ENCODE assay signal across 11 mouse cellular contexts in genomic region chr10:39389451-39389891, GRCm38 (mm10). TPM values are rescaled to one million over a fixed set of nuclear protein-coding genes. Genes with fewer than 3 reads are reported as not detected.
A peak's percentile ranks its signal among the peaks of the same experiment; 100 is the strongest.
DNase-seq lines count a peak whose midpoint lies in the region; ATAC-seq and TF ChIP-seq lines count a peak whose summit lies in the region.
"Had no signal": no experiment of that assay in that cellular context is flagged by ENCODE, and none has a peak within 500 bp of the region (broad histone marks: within the 10 kb centered on the region; RNA-seq: fewer than 3 reads in every experiment).

No protein-coding gene starts in this region.

- no peak overlapping the region for H3K27ac ChIP-seq in midbrain, embryonic 11.5 days (ENCODE audit: low read depth, low read length)
- H3K27ac ChIP-seq in midbrain, embryonic 10.5 days (replicated peaks) = no peak overlapping the region
- H3K27ac ChIP-seq in heart, embryonic 16.5 days (ENCODE audit: low read length) = peak overlapping the region; percentile 65
- 0 out of 2 replicates have a peak overlapping the region, but pooled peaks have one; percentile 10 for H3K27ac ChIP-seq in olfactory bulb, adult 2 months (ENCODE audit: insufficient read depth, low read depth, low read length)
- no peak overlapping the region for H3K27ac ChIP-seq in kidney, adult 2 months (ENCODE audit: insufficient read depth, low read depth, low read length)
- H3K27ac ChIP-seq: liver, embryonic 12.5 days; stomach, postnatal 0 days had no signal

- no peak overlapping the region for H3K4me2 ChIP-seq in midbrain, embryonic 11.5 days
- peak overlapping the region; percentile 8; the same call in 1 of the 2 replicates for H3K4me2 ChIP-seq in heart, embryonic 16.5 days (ENCODE audit: low read depth, low read length)
- H3K4me2 ChIP-seq: liver, embryonic 12.5 days had no signal

- peaks cover 6% of the 10 kb centered on the region; the same call in 1 of the 2 replicates for H3K4me1 ChIP-seq in midbrain, embryonic 11.5 days (ENCODE audit: control insufficient read depth, insufficient read depth, low read length)
- peaks cover 44% of the 10 kb centered on the region for H3K4me1 ChIP-seq in midbrain, embryonic 10.5 days
- H3K4me1 ChIP-seq in heart, embryonic 16.5 days (ENCODE audit: control insufficient read depth, insufficient read depth, low read length) = peaks cover 39% of the 10 kb centered on the region
- H3K4me1 ChIP-seq in olfactory bulb, adult 2 months (ENCODE audit: control insufficient read depth, insufficient read depth, low read length) = peaks cover 25% of the 10 kb centered on the region
- no peaks in the 10 kb centered on the region for H3K4me1 ChIP-seq in kidney, adult 2 months (ENCODE audit: control insufficient read depth, insufficient read depth, low read length)

- H3K9me3 ChIP-seq in midbrain, embryonic 11.5 days (ENCODE audit: control insufficient read depth, low read length) = no peaks in the 10 kb centered on the region
- no peaks in the 10 kb centered on the region for H3K9me3 ChIP-seq in midbrain, embryonic 10.5 days (replicated peaks)
- peaks cover 6% of the 10 kb centered on the region; the same call in 1 of the 2 replicates for H3K9me3 ChIP-seq in heart, embryonic 16.5 days (replicated peaks; ENCODE audit: control insufficient read depth, low read length)

- peak; percentile 41 to 57 for DNase-seq in frontal cortex, postnatal 10 days (ENCODE audit: low spot score in 2 of 2)
- DNase-seq in frontal cortex, adult 2 months (ENCODE audit: extremely low spot score in 1 of 2, low spot score in 1 of 2) = no peak
- no peak for DNase-seq in midbrain, embryonic 11.5 days (ENCODE audit: low spot score, missing footprints)
- DNase-seq in midbrain, embryonic 10.5 days (ENCODE audit: low spot score) = no peak
- DNase-seq in kidney, adult 2 months = no peak

- H3K27me3 ChIP-seq in midbrain, embryonic 11.5 days (ENCODE audit: control insufficient read depth, insufficient read depth, low read length) = no peaks in the 10 kb centered on the region
- no peaks in the 10 kb centered on the region for H3K27me3 ChIP-seq in midbrain, embryonic 10.5 days (ENCODE audit: low read depth, poor library complexity, severe bottlenecking)
- H3K27me3 ChIP-seq in heart, embryonic 16.5 days (ENCODE audit: control insufficient read depth, insufficient read depth, low read length) = no peaks in the 10 kb centered on the region
- H3K27me3 ChIP-seq in kidney, adult 2 months (replicated peaks; ENCODE audit: control insufficient read depth, insufficient read depth, low read length) = no peaks in the 10 kb centered on the region
- H3K27me3 ChIP-seq: liver, embryonic 12.5 days had no signal

- H3K36me3 ChIP-seq in midbrain, embryonic 11.5 days (ENCODE audit: control insufficient read depth, insufficient read depth, low read length) = no peaks in the 10 kb centered on the region
- H3K36me3 ChIP-seq in midbrain, embryonic 10.5 days = peaks cover 18% of the 10 kb centered on the region
- H3K36me3 ChIP-seq in heart, embryonic 16.5 days (ENCODE audit: control insufficient read depth, insufficient read depth) = peaks cover 13% of the 10 kb centered on the region
- no peaks in the 10 kb centered on the region for H3K36me3 ChIP-seq in kidney, adult 2 months (ENCODE audit: control insufficient read depth, insufficient read depth, low read length)

- peak; percentile 61; the same call in 1 of the 2 replicates for ATAC-seq in midbrain, embryonic 11.5 days (ENCODE audit: low FRiP score)
- peak; percentile 34 for ATAC-seq in heart, embryonic 16.5 days (replicated peaks; ENCODE audit: extremely low read depth, insufficient read depth, low FRiP score)
- no peak for ATAC-seq in cerebellum, adult (ENCODE audit: insufficient number of reproducible peaks, low FRiP score, low TSS enrichment)
- ATAC-seq: liver, embryonic 12.5 days had no signal

- H3K9ac ChIP-seq in midbrain, embryonic 11.5 days (ENCODE audit: low read length) = no peak overlapping the region
- H3K9ac ChIP-seq in heart, embryonic 16.5 days (ENCODE audit: low read length) = no peak overlapping the region
- H3K9ac ChIP-seq: liver, embryonic 12.5 days had no signal

- TF ChIP-seq POLR2A in olfactory bulb, adult 2 months (IDR thresholded peaks at IDR 0.05; ENCODE audit: insufficient read depth, low read depth, low read length) = no peak
- no peak for TF ChIP-seq POLR2A in kidney, adult 2 months (IDR thresholded peaks at IDR 0.05; ENCODE audit: low read depth, low read length)

- WGBS in midbrain, embryonic 11.5 days = 70% methylated on average over 11 of the region's 11 CpGs
- WGBS in midbrain, embryonic 10.5 days = 78% methylated on average over 11 of the region's 11 CpGs
- 34% methylated on average over 11 of the region's 11 CpGs for WGBS in heart, embryonic 16.5 days
- 22% methylated on average over 11 of the region's 11 CpGs for WGBS in olfactory bulb, adult 2 months
- WGBS in kidney, adult 2 months = 61% methylated on average over 11 of the region's 11 CpGs

- no peak overlapping the region for H3K4me3 ChIP-seq in midbrain, embryonic 11.5 days (ENCODE audit: low read depth, low read length)
- no peak overlapping the region for H3K4me3 ChIP-seq in midbrain, embryonic 10.5 days
- H3K4me3 ChIP-seq in heart, embryonic 16.5 days (ENCODE audit: low read length) = no peak overlapping the region
- H3K4me3 ChIP-seq in olfactory bulb, adult 2 months (ENCODE audit: insufficient read depth, low read depth, low read length) = no peak overlapping the region
- no peak overlapping the region for H3K4me3 ChIP-seq in kidney, adult 2 months (ENCODE audit: insufficient read depth, low read depth, low read length)
- H3K4me3 ChIP-seq: liver, embryonic 12.5 days; myocyte had no signal

- no peak for TF ChIP-seq CTCF in olfactory bulb, adult 2 months (IDR thresholded peaks at IDR 0.05; ENCODE audit: insufficient read depth, low read depth, low read length)
- no peak for TF ChIP-seq CTCF in kidney, adult 2 months (conservative IDR thresholded peaks at IDR 0.05; ENCODE audit: insufficient read depth, insufficient read length, low read depth, low read length)

RNA-seq across cellular contexts. Expression of gene Fyn, which starts 20.8 kb away (rescaled TPM):
- polyA plus RNA-seq in frontal cortex, adult 2 months (2012; rRNA removed) = 127 and 145 TPM in 2 replicates
- polyA plus RNA-seq in midbrain, embryonic 11.5 days (2014; fragmentation: Nextera tagmentation; extraction: Ambion mirVana) = 43.7 and 44.3 TPM in 2 replicates
- 24.3 and 28.9 TPM in 2 replicates for polyA plus RNA-seq in midbrain, embryonic 10.5 days (2016; fragmentation: Nextera tagmentation; extraction: Ambion mirVana)
- polyA plus RNA-seq in heart, embryonic 16.5 days (2015; fragmentation: Nextera tagmentation; extraction: Ambion mirVana) = 14.6 and 15.0 TPM in 2 replicates
- 322 TPM in 1 of 2 replicates, not detected in the other for polyA plus RNA-seq in olfactory bulb, adult 2 months (2012; ENCODE audit: insufficient read depth, insufficient read length, low replicate concordance, missing spikeins)
- polyA plus RNA-seq in kidney, adult 2 months (2012; rRNA removed) = 10.6 and 12.9 TPM in 2 replicates

Comparison
In these comparisons a context has a peak if more than half of its experiments do, and no peak if none do; other contexts are left out.
1. DNase-seq: peak in frontal cortex, postnatal 10 days (2 of 2); none in frontal cortex, adult 2 months (0 of 2), midbrain, embryonic 11.5 days (single experiment), midbrain, embryonic 10.5 days (single experiment) and kidney, adult 2 months (single experiment).
2. H3K27ac ChIP-seq: peak in heart, embryonic 16.5 days (single experiment) and olfactory bulb, adult 2 months (single experiment); none in midbrain, embryonic 11.5 days (single experiment), midbrain, embryonic 10.5 days (single experiment) and kidney, adult 2 months (single experiment).